Mouse (Mus musculus): ENCODE measurements around the gene Lep.

Gene Lep

GRCm38 (mm10) chr6:29117417-29118104, 57.5 kb downstream of the Lep start:
- peak; percentile 88 for DNase-seq (ENCODE audit: inconsistent ontology term)

- no peak for DNase-seq (ENCODE audit: inconsistent ontology term)
Measured at GRCm38 (mm10) chr6:29118231-29118630, 58.2 kb downstream of the Lep start.

GRCm38 (mm10) chr6:29118963-29119362, 58.9 kb downstream of the Lep start:
- no peak for DNase-seq (ENCODE audit: inconsistent ontology term)

- no peak for DNase-seq (ENCODE audit: inconsistent ontology term)
Measured at GRCm38 (mm10) chr6:29119990-29120389, 60.0 kb downstream of the Lep start.

All from Muller cell, postnatal 12 days (primary cell).